Mouse (Mus musculus): ENCODE measurements around the gene Ppfia4. TPM values are rescaled to one million over a fixed set of nuclear protein-coding genes. Genes with fewer than 3 reads are reported as not detected.

The Ppfia4 gene
- polyA plus RNA-seq, 1 experiment from 2014 or later = 1.9 TPM

GRCm38 (mm10) chr1:134316361-134316760 is 16.4 kb downstream of the Ppfia4 start:
- no peak overlapping the region for H3K9ac ChIP-seq (ENCODE audit: low read depth, low read length)
- no peaks in the 10 kb centered on the region for H3K36me3 ChIP-seq (ENCODE audit: control insufficient read depth, insufficient read depth, low read length)
- no peaks in the 10 kb centered on the region for H3K27me3 ChIP-seq (ENCODE audit: control insufficient read depth, insufficient read depth, low read length)
- H3K4me1 ChIP-seq (replicated peaks; ENCODE audit: control insufficient read depth, insufficient read depth, low read length) = peaks cover 3% of the 10 kb centered on the region; the same call in 1 of the 2 replicates
- no peak overlapping the region for H3K4me2 ChIP-seq (replicated peaks; ENCODE audit: low read depth, low read length)
- no peak overlapping the region for H3K4me3 ChIP-seq (ENCODE audit: low read depth, low read length)
- no peak overlapping the region for H3K27ac ChIP-seq (ENCODE audit: low read depth, low read length)
- no peaks in the 10 kb centered on the region for H3K9me3 ChIP-seq (ENCODE audit: control insufficient read depth, low read length)
- DNase-seq (ENCODE audit: low spot score) (no peak), ATAC-seq (ENCODE audit: low FRiP score) (no peak)
- 91% methylated on average over 9 of the region's 9 CpGs for WGBS

- WGBS = 92% methylated on average over 5 of the region's 5 CpGs
- no peak overlapping the region for H3K4me2 ChIP-seq (replicated peaks; ENCODE audit: low read depth, low read length)
- no peak overlapping the region for H3K9ac ChIP-seq (ENCODE audit: low read depth, low read length)
- H3K36me3 ChIP-seq (ENCODE audit: control insufficient read depth, insufficient read depth, low read length) = no peaks in the 10 kb centered on the region
- H3K27me3 ChIP-seq (ENCODE audit: control insufficient read depth, insufficient read depth, low read length) = no peaks in the 10 kb centered on the region
- no peak for DNase-seq (ENCODE audit: low spot score)
- H3K9me3 ChIP-seq (ENCODE audit: control insufficient read depth, low read length) = no peaks in the 10 kb centered on the region
- no peak overlapping the region for H3K4me3 ChIP-seq (ENCODE audit: low read depth, low read length)
- H3K27ac ChIP-seq (ENCODE audit: low read depth, low read length) = no peak overlapping the region
- no peak for ATAC-seq (ENCODE audit: low FRiP score)
- no peaks in the 10 kb centered on the region for H3K4me1 ChIP-seq (replicated peaks; ENCODE audit: control insufficient read depth, insufficient read depth, low read length)
Measured at GRCm38 (mm10) chr1:134315181-134315580, 17.5 kb downstream of the Ppfia4 start.

GRCm38 (mm10) chr1:134311760-134312159 is 21.0 kb downstream of the Ppfia4 start:
- 91% methylated on average over 7 of the region's 7 CpGs for WGBS
- ATAC-seq (ENCODE audit: low FRiP score) (no peak), DNase-seq (ENCODE audit: low spot score) (no peak)
- H3K9ac ChIP-seq (ENCODE audit: low read depth, low read length) = no peak overlapping the region
- H3K27ac ChIP-seq (ENCODE audit: low read depth, low read length) = no peak overlapping the region
- 0 out of 2 replicates have a peak, but pooled peaks cover 3% of the 10 kb centered on the region for H3K4me1 ChIP-seq (replicated peaks; ENCODE audit: control insufficient read depth, insufficient read depth, low read length)
- no peaks in the 10 kb centered on the region for H3K27me3 ChIP-seq (ENCODE audit: control insufficient read depth, insufficient read depth, low read length)
- no peaks in the 10 kb centered on the region for H3K9me3 ChIP-seq (ENCODE audit: control insufficient read depth, low read length)
- no peaks in the 10 kb centered on the region for H3K36me3 ChIP-seq (ENCODE audit: control insufficient read depth, insufficient read depth, low read length)
- no peak overlapping the region for H3K4me3 ChIP-seq (ENCODE audit: low read depth, low read length)
- H3K4me2 ChIP-seq (replicated peaks; ENCODE audit: low read depth, low read length) = no peak overlapping the region

GRCm38 (mm10) chr1:134310729-134311128 is 22.0 kb downstream of the Ppfia4 start:
- Histone ChIP-seq H3K4me1 (replicated peaks; ENCODE audit: control insufficient read depth, insufficient read depth, low read length) (0 out of 2 replicates have a peak, but pooled peaks cover 3% of the 10 kb centered on the region), H3K36me3 (ENCODE audit: control insufficient read depth, insufficient read depth, low read length) (no peaks in the 10 kb centered on the region), H3K27ac (ENCODE audit: low read depth, low read length) (no peak overlapping the region), H3K9me3 (ENCODE audit: control insufficient read depth, low read length) (no peaks in the 10 kb centered on the region), H3K4me2 (replicated peaks; ENCODE audit: low read depth, low read length) (no peak overlapping the region), H3K4me3 (ENCODE audit: low read depth, low read length) (no peak overlapping the region), H3K9ac (ENCODE audit: low read depth, low read length) (no peak overlapping the region), H3K27me3 (ENCODE audit: control insufficient read depth, insufficient read depth, low read length) (no peaks in the 10 kb centered on the region)
- ATAC-seq (ENCODE audit: low FRiP score) (no peak), DNase-seq (ENCODE audit: low spot score) (no peak)
- 96% methylated on average over 3 of the region's 3 CpGs for WGBS

- H3K9ac ChIP-seq (ENCODE audit: low read depth, low read length) = no peak overlapping the region
- 88% methylated on average over 2 of the region's 2 CpGs for WGBS
- no peak overlapping the region for H3K4me3 ChIP-seq (ENCODE audit: low read depth, low read length)
- 0 out of 2 replicates have a peak, but pooled peaks cover 3% of the 10 kb centered on the region for H3K4me1 ChIP-seq (replicated peaks; ENCODE audit: control insufficient read depth, insufficient read depth, low read length)
- H3K4me2 ChIP-seq (replicated peaks; ENCODE audit: low read depth, low read length) = no peak overlapping the region
- ATAC-seq (ENCODE audit: low FRiP score) = no peak
- H3K27me3 ChIP-seq (ENCODE audit: control insufficient read depth, insufficient read depth, low read length) = no peaks in the 10 kb centered on the region
- no peaks in the 10 kb centered on the region for H3K9me3 ChIP-seq (ENCODE audit: control insufficient read depth, low read length)
- no peaks in the 10 kb centered on the region for H3K36me3 ChIP-seq (ENCODE audit: control insufficient read depth, insufficient read depth, low read length)
- no peak overlapping the region for H3K27ac ChIP-seq (ENCODE audit: low read depth, low read length)
- no peak for DNase-seq (ENCODE audit: low spot score)
Measured at GRCm38 (mm10) chr1:134310291-134310690, 22.4 kb downstream of the Ppfia4 start.

- H3K9ac ChIP-seq (ENCODE audit: low read depth, low read length) = no peak overlapping the region
- DNase-seq (ENCODE audit: low spot score) (no peak), ATAC-seq (ENCODE audit: low FRiP score) (peak; percentile 38; the same call in 1 of the 2 replicates)
- no peak overlapping the region for H3K4me2 ChIP-seq (replicated peaks; ENCODE audit: low read depth, low read length)
- no peaks in the 10 kb centered on the region for H3K27me3 ChIP-seq (ENCODE audit: control insufficient read depth, insufficient read depth, low read length)
- WGBS = 47% methylated on average over 10 of the region's 10 CpGs
- H3K4me1 ChIP-seq (replicated peaks; ENCODE audit: control insufficient read depth, insufficient read depth, low read length) = 0 out of 2 replicates have a peak, but pooled peaks cover 3% of the 10 kb centered on the region
- no peaks in the 10 kb centered on the region for H3K36me3 ChIP-seq (ENCODE audit: control insufficient read depth, insufficient read depth, low read length)
- no peak overlapping the region for H3K27ac ChIP-seq (ENCODE audit: low read depth, low read length)
- no peak overlapping the region for H3K4me3 ChIP-seq (ENCODE audit: low read depth, low read length)
- H3K9me3 ChIP-seq (ENCODE audit: control insufficient read depth, low read length) = no peaks in the 10 kb centered on the region
Measured at GRCm38 (mm10) chr1:134307409-134307808, 25.3 kb downstream of the Ppfia4 start.

- 94% methylated on average over 9 of the region's 9 CpGs for WGBS
- no peak overlapping the region for H3K27ac ChIP-seq (ENCODE audit: low read depth, low read length)
- no peak for ATAC-seq (ENCODE audit: low FRiP score)
- no peaks in the 10 kb centered on the region for H3K9me3 ChIP-seq (ENCODE audit: control insufficient read depth, low read length)
- no peak for DNase-seq (ENCODE audit: low spot score)
- H3K27me3 ChIP-seq (ENCODE audit: control insufficient read depth, insufficient read depth, low read length) = no peaks in the 10 kb centered on the region
- H3K4me1 ChIP-seq (replicated peaks; ENCODE audit: control insufficient read depth, insufficient read depth, low read length) = 0 out of 2 replicates have a peak, but pooled peaks cover 3% of the 10 kb centered on the region
- no peak overlapping the region for H3K4me2 ChIP-seq (replicated peaks; ENCODE audit: low read depth, low read length)
- no peak overlapping the region for H3K9ac ChIP-seq (ENCODE audit: low read depth, low read length)
- H3K36me3 ChIP-seq (ENCODE audit: control insufficient read depth, insufficient read depth, low read length) = no peaks in the 10 kb centered on the region
- no peak overlapping the region for H3K4me3 ChIP-seq (ENCODE audit: low read depth, low read length)
Measured at GRCm38 (mm10) chr1:134304940-134305339, 27.8 kb downstream of the Ppfia4 start.

GRCm38 (mm10) chr1:134302568-134303238 is 30.0 kb downstream of the Ppfia4 start:
- ATAC-seq (ENCODE audit: low FRiP score) = no peak
- Histone ChIP-seq H3K27me3 (ENCODE audit: control insufficient read depth, insufficient read depth, low read length) (peaks cover 12% of the 10 kb centered on the region; the same call in 1 of the 2 replicates), H3K36me3 (ENCODE audit: control insufficient read depth, insufficient read depth, low read length) (no peaks in the 10 kb centered on the region), H3K4me3 (ENCODE audit: low read depth, low read length) (no peak overlapping the region), H3K4me2 (replicated peaks; ENCODE audit: low read depth, low read length) (no peak overlapping the region), H3K4me1 (replicated peaks; ENCODE audit: control insufficient read depth, insufficient read depth, low read length) (0 out of 2 replicates have a peak, but pooled peaks cover 3% of the 10 kb centered on the region), H3K27ac (ENCODE audit: low read depth, low read length) (peak overlapping the region; percentile 43), H3K9ac (ENCODE audit: low read depth, low read length) (no peak overlapping the region), H3K9me3 (ENCODE audit: control insufficient read depth, low read length) (no peaks in the 10 kb centered on the region)
- peak; percentile 33 for DNase-seq (ENCODE audit: low spot score)
- 41% methylated on average over 8 of the region's 8 CpGs for WGBS
